Mouse (Mus musculus): ENCODE results near the gene Rfx4. TPM values are rescaled to one million over a fixed set of nuclear protein-coding genes. Genes with fewer than 3 reads are reported as not detected.

Gene Rfx4
- total and polyA plus RNA-seq, 3 experiments = 0.09 TPM; not detected in 2

- 80% methylated on average over 4 of the region's 4 CpGs for WGBS
These were observed 18.0 kb downstream of the Rfx4 start for GRCm38 (mm10) chr10:84773889-84774288.

GRCm38 (mm10) chr10:84774573-84774972 lies 18.7 kb downstream of the Rfx4 start:
- H3K9ac ChIP-seq (ENCODE audit: low read depth, low read length) = 0 out of 2 replicates have a peak overlapping the region, but pooled peaks have one; percentile 16
- peak overlapping the region; percentile 61 for H3K27ac ChIP-seq
- H3K4me3 ChIP-seq = no peak overlapping the region
- intact Hi-C loops (cut with DNase I) = loop anchor here (5.0 kb wide), 1 partner anchor 38 kb away; no protein-coding TSS in a partner anchor
- no peaks in the 10 kb centered on the region for H3K36me3 ChIP-seq (ENCODE audit: control insufficient read depth, insufficient read depth, low read length)
- H3K4me1 ChIP-seq (ENCODE audit: control insufficient read depth, insufficient read depth, low read length) = peaks cover 11% of the 10 kb centered on the region; the same call in 1 of the 2 replicates
- no peaks in the 10 kb centered on the region for H3K27me3 ChIP-seq (ENCODE audit: control insufficient read depth, insufficient read depth, low read length)
- H3K79me2 ChIP-seq (replicated peaks; ENCODE audit: control insufficient read depth, insufficient read depth, low read length) = no peaks in the 10 kb centered on the region
- TF ChIP-seq CTCF (IDR thresholded peaks at IDR 0.05) (no peak), EP300 (IDR thresholded peaks at IDR 0.05; ENCODE audit: insufficient read depth, low read depth, low read length) (peak; percentile 72; the same call in 1 of the 2 replicates)
- WGBS = 1% methylated on average over 12 of the region's 12 CpGs
- peak; percentile 77 to 89 for DNase-seq

More at GRCm38 (mm10) chr10:84773889-84774288, 18.0 kb downstream of the Rfx4 start:
- no peak overlapping the region for H3K4me3 ChIP-seq
- H3K9ac ChIP-seq (ENCODE audit: low read depth, low read length) = no peak overlapping the region
- H3K27me3 ChIP-seq (ENCODE audit: control insufficient read depth, insufficient read depth, low read length) = no peaks in the 10 kb centered on the region
- H3K27ac ChIP-seq = no peak overlapping the region
- no peak for DNase-seq
- no peaks in the 10 kb centered on the region for H3K36me3 ChIP-seq (ENCODE audit: control insufficient read depth, insufficient read depth, low read length)
- intact Hi-C loops (cut with DNase I) = loop anchor here (1.0 to 5.0 kb wide), 2 partner anchors 38 to 64 kb away; no protein-coding TSS in a partner anchor
- TF ChIP-seq CTCF (IDR thresholded peaks at IDR 0.05) (no peak), POLR2A (IDR thresholded peaks at IDR 0.05; ENCODE audit: insufficient read depth, low read depth, low read length) (no peak), EP300 (IDR thresholded peaks at IDR 0.05; ENCODE audit: insufficient read depth, low read depth, low read length) (no peak)
- peaks cover 11% of the 10 kb centered on the region; the same call in 1 of the 2 replicates for H3K4me1 ChIP-seq (ENCODE audit: control insufficient read depth, insufficient read depth, low read length)
- H3K79me2 ChIP-seq (replicated peaks; ENCODE audit: control insufficient read depth, insufficient read depth, low read length) = no peaks in the 10 kb centered on the region

GRCm38 (mm10) chr10:84777109-84777508 lies 21.2 kb downstream of the Rfx4 start:
- DNase-seq = no peak
- TF ChIP-seq POLR2A (IDR thresholded peaks at IDR 0.05; ENCODE audit: insufficient read depth, low read depth, low read length) (no peak), EP300 (IDR thresholded peaks at IDR 0.05; ENCODE audit: insufficient read depth, low read depth, low read length) (no peak), CTCF (IDR thresholded peaks at IDR 0.05) (no peak)
- 56% methylated on average over 5 of the region's 5 CpGs for WGBS
- no peak overlapping the region for H3K9ac ChIP-seq (ENCODE audit: low read depth, low read length)
- peaks cover 11% of the 10 kb centered on the region; the same call in 1 of the 2 replicates for H3K4me1 ChIP-seq (ENCODE audit: control insufficient read depth, insufficient read depth, low read length)
- H3K27me3 ChIP-seq (ENCODE audit: control insufficient read depth, insufficient read depth, low read length) = no peaks in the 10 kb centered on the region
- H3K79me2 ChIP-seq (replicated peaks; ENCODE audit: control insufficient read depth, insufficient read depth, low read length) = no peaks in the 10 kb centered on the region
- H3K4me3 ChIP-seq = no peak overlapping the region
- no peak overlapping the region for H3K27ac ChIP-seq
- H3K36me3 ChIP-seq (ENCODE audit: control insufficient read depth, insufficient read depth, low read length) = no peaks in the 10 kb centered on the region
- intact Hi-C loops (cut with DNase I) = no loop called here

GRCm38 (mm10) chr10:84777974-84778373 lies 22.1 kb downstream of the Rfx4 start:
- no peak for DNase-seq
- Histone ChIP-seq H3K79me2 (replicated peaks; ENCODE audit: control insufficient read depth, insufficient read depth, low read length) (no peaks in the 10 kb centered on the region), H3K4me1 (ENCODE audit: control insufficient read depth, insufficient read depth, low read length) (peaks cover 9% of the 10 kb centered on the region; the same call in 1 of the 2 replicates), H3K9ac (ENCODE audit: low read depth, low read length) (no peak overlapping the region), H3K27ac (no peak overlapping the region), H3K36me3 (ENCODE audit: control insufficient read depth, insufficient read depth, low read length) (no peaks in the 10 kb centered on the region), H3K27me3 (ENCODE audit: control insufficient read depth, insufficient read depth, low read length) (no peaks in the 10 kb centered on the region), H3K4me3 (no peak overlapping the region)
- 78% methylated on average over 7 of the region's 7 CpGs for WGBS
- intact Hi-C loops (cut with DNase I) = no loop called here
- TF ChIP-seq POLR2A (IDR thresholded peaks at IDR 0.05; ENCODE audit: insufficient read depth, low read depth, low read length) = no peak
- no peak for TF ChIP-seq CTCF (IDR thresholded peaks at IDR 0.05)
- no peak for TF ChIP-seq EP300 (IDR thresholded peaks at IDR 0.05; ENCODE audit: insufficient read depth, low read depth, low read length)

GRCm38 (mm10) chr10:84780828-84781227 lies 25.0 kb downstream of the Rfx4 start:
- Histone ChIP-seq H3K27ac (no peak overlapping the region), H3K4me1 (ENCODE audit: control insufficient read depth, insufficient read depth, low read length) (no peaks in the 10 kb centered on the region), H3K4me3 (no peak overlapping the region), H3K27me3 (ENCODE audit: control insufficient read depth, insufficient read depth, low read length) (no peaks in the 10 kb centered on the region), H3K36me3 (ENCODE audit: control insufficient read depth, insufficient read depth, low read length) (no peaks in the 10 kb centered on the region), H3K79me2 (replicated peaks; ENCODE audit: control insufficient read depth, insufficient read depth, low read length) (no peaks in the 10 kb centered on the region), H3K9ac (ENCODE audit: low read depth, low read length) (no peak overlapping the region)
- DNase-seq = no peak
- WGBS = 67% methylated on average over 4 of the region's 4 CpGs
- TF ChIP-seq CTCF (IDR thresholded peaks at IDR 0.05) (no peak), EP300 (IDR thresholded peaks at IDR 0.05; ENCODE audit: insufficient read depth, low read depth, low read length) (no peak), POLR2A (IDR thresholded peaks at IDR 0.05; ENCODE audit: insufficient read depth, low read depth, low read length) (no peak)
- intact Hi-C loops (cut with DNase I) = no loop called here

GRCm38 (mm10) chr10:84785339-84785738 lies 29.5 kb downstream of the Rfx4 start:
- intact Hi-C loops (cut with DNase I) = no loop called here
- H3K27me3 ChIP-seq (ENCODE audit: control insufficient read depth, insufficient read depth, low read length) = no peaks in the 10 kb centered on the region
- DNase-seq = no peak
- no peak for TF ChIP-seq CTCF (IDR thresholded peaks at IDR 0.05)
- TF ChIP-seq POLR2A (IDR thresholded peaks at IDR 0.05; ENCODE audit: insufficient read depth, low read depth, low read length) = no peak
- TF ChIP-seq EP300 (IDR thresholded peaks at IDR 0.05; ENCODE audit: insufficient read depth, low read depth, low read length) = no peak
- H3K36me3 ChIP-seq (ENCODE audit: control insufficient read depth, insufficient read depth, low read length) = no peaks in the 10 kb centered on the region
- H3K79me2 ChIP-seq (replicated peaks; ENCODE audit: control insufficient read depth, insufficient read depth, low read length) = no peaks in the 10 kb centered on the region
- H3K4me3 ChIP-seq = no peak overlapping the region
- H3K27ac ChIP-seq = no peak overlapping the region
- no peaks in the 10 kb centered on the region for H3K4me1 ChIP-seq (ENCODE audit: control insufficient read depth, insufficient read depth, low read length)
- no peak overlapping the region for H3K9ac ChIP-seq (ENCODE audit: low read depth, low read length)
- WGBS = 35% methylated on average over 4 of the region's 4 CpGs

All from heart, adult 2 months (tissue).